Mouse (Mus musculus): ENCODE measurements around the gene Ahcyl1.

DNA sequence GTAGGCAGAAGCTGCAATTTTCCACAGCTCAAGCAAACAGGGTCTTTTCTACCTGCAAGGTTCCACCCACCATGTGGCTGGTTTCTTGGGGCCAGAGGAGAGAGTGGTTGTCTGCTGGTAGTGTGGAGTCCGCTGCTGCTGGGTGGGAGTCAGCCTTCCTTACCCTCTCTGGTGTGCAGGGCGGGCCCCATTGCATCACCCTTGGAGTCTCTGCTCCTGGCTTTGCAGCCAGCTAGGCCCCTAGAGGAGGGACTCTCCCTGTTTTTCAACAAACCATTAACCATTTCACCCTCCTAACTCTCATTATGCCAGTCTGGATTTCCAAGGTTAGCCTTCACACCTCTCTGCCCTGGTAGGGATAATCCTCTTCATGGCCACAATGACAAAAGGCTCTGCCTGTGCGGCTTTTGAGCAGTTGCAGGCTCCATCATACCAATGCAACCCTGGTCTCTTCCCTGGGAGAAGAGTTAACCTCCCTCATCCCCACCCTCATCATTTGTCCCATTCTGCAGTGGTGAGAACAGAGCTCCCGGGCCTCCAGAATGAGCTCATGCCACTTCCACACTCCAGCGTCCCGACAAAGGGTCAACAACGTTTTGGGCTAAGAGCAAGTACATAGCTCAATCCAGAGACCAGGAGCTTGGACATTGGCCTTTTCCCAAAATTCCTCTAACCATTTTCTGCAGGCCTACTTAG, 7.5 kb upstream of the Ahcyl1 start:
- no peak for TF ChIP-seq EP300 (IDR thresholded peaks at IDR 0.05; ENCODE audit: low read depth)
- TF ChIP-seq CTCF (IDR thresholded peaks at IDR 0.05; ENCODE audit: low read depth): no peak

Data from heart, postnatal 0 days (tissue).